Mouse (Mus musculus): ENCODE measurements at regions not wholly inside any gene's neighbourhood (a gene's known extent, or its start where the extent isn't known, plus 50 kb on each side); places are given as distances from the start of the nearest gene placed in this dataset.

GRCm38 (mm10) chr5:69877100-69877499, 285.0 kb upstream of the Gnpda2 start:
- Histone ChIP-seq H3K36me3 (no peaks in the 10 kb centered on the region), H3K4me2 (no peak overlapping the region), H3K9me3 (no peaks in the 10 kb centered on the region), H3K4me3 (no peak overlapping the region), H3K9ac (no peak overlapping the region), H3K27ac (no peak overlapping the region), H3K4me1 (replicated peaks) (no peaks in the 10 kb centered on the region), H3K27me3 (no peaks in the 10 kb centered on the region)
- no peak for ATAC-seq (ENCODE audit: low FRiP score)
- 57% methylated on average over 4 of the region's 4 CpGs for WGBS

GRCm38 (mm10) chr5:69863027-69863426, 270.9 kb upstream of the Gnpda2 start:
- H3K4me1 ChIP-seq (replicated peaks): no peaks in the 10 kb centered on the region
- no peak overlapping the region for H3K4me3 ChIP-seq
- H3K36me3 ChIP-seq: no peaks in the 10 kb centered on the region
- WGBS: 68% methylated on average over 3 of the region's 3 CpGs
- no peak for ATAC-seq (ENCODE audit: low FRiP score)
- H3K27ac ChIP-seq: no peak overlapping the region
- H3K27me3 ChIP-seq: no peaks in the 10 kb centered on the region
- no peaks in the 10 kb centered on the region for H3K9me3 ChIP-seq
- no peak overlapping the region for H3K4me2 ChIP-seq
- no peak overlapping the region for H3K9ac ChIP-seq

GRCm38 (mm10) chr5:69844809-69845208, 252.7 kb upstream of the Gnpda2 start:
- Histone ChIP-seq H3K9me3 (no peaks in the 10 kb centered on the region), H3K4me3 (no peak overlapping the region), H3K27ac (no peak overlapping the region), H3K4me2 (no peak overlapping the region), H3K27me3 (no peaks in the 10 kb centered on the region), H3K9ac (no peak overlapping the region), H3K36me3 (no peaks in the 10 kb centered on the region), H3K4me1 (replicated peaks) (no peaks in the 10 kb centered on the region)
- WGBS: 75% methylated on average over 1 of the region's 1 CpGs
- no peak for ATAC-seq (ENCODE audit: low FRiP score)

GRCm38 (mm10) chr5:69837947-69838710, 246.0 kb upstream of the Gnpda2 start:
- Histone ChIP-seq H3K4me3 (no peak overlapping the region), H3K4me2 (no peak overlapping the region), H3K36me3 (no peaks in the 10 kb centered on the region), H3K27me3 (no peaks in the 10 kb centered on the region), H3K27ac (no peak overlapping the region), H3K9ac (no peak overlapping the region), H3K4me1 (replicated peaks) (no peaks in the 10 kb centered on the region), H3K9me3 (no peaks in the 10 kb centered on the region)
- no peak for ATAC-seq (ENCODE audit: low FRiP score)
- WGBS: 55% methylated on average over 7 of the region's 7 CpGs

GRCm38 (mm10) chr5:69836356-69836755, 244.2 kb upstream of the Gnpda2 start:
- 90% methylated on average over 8 of the region's 8 CpGs for WGBS
- H3K4me2 ChIP-seq: no peak overlapping the region
- no peaks in the 10 kb centered on the region for H3K27me3 ChIP-seq
- no peak overlapping the region for H3K4me3 ChIP-seq
- H3K9me3 ChIP-seq: no peaks in the 10 kb centered on the region
- H3K9ac ChIP-seq: no peak overlapping the region
- no peak overlapping the region for H3K27ac ChIP-seq
- ATAC-seq (ENCODE audit: low FRiP score): no peak
- H3K36me3 ChIP-seq: no peaks in the 10 kb centered on the region
- H3K4me1 ChIP-seq (replicated peaks): no peaks in the 10 kb centered on the region

GRCm38 (mm10) chr5:69835162-69835561, 243.0 kb upstream of the Gnpda2 start:
- H3K27me3 ChIP-seq: no peaks in the 10 kb centered on the region

GRCm38 (mm10) chr5:69817778-69818177, 225.6 kb upstream of the Gnpda2 start:
- H3K36me3 ChIP-seq: no peaks in the 10 kb centered on the region
- no peaks in the 10 kb centered on the region for H3K27me3 ChIP-seq
- no peak overlapping the region for H3K4me3 ChIP-seq
- no peak overlapping the region for H3K4me2 ChIP-seq
- H3K9me3 ChIP-seq: no peaks in the 10 kb centered on the region
- no peak overlapping the region for H3K9ac ChIP-seq
- H3K4me1 ChIP-seq (replicated peaks): peaks cover 5% of the 10 kb centered on the region; the same call in 1 of the 2 replicates
- no peak overlapping the region for H3K27ac ChIP-seq
- 51% methylated on average over 4 of the region's 4 CpGs for WGBS
- ATAC-seq (ENCODE audit: low FRiP score): no peak

More at GRCm38 (mm10) chr5:69835162-69835561, 243.0 kb upstream of the Gnpda2 start:
- Histone ChIP-seq H3K9me3 (no peaks in the 10 kb centered on the region), H3K36me3 (no peaks in the 10 kb centered on the region), H3K4me1 (replicated peaks) (no peaks in the 10 kb centered on the region), H3K9ac (no peak overlapping the region), H3K4me3 (no peak overlapping the region), H3K4me2 (no peak overlapping the region), H3K27ac (no peak overlapping the region)
- no peak for ATAC-seq (ENCODE audit: low FRiP score)
- 67% methylated on average over 8 of the region's 8 CpGs for WGBS

GRCm38 (mm10) chr5:69817035-69817434, 224.9 kb upstream of the Gnpda2 start:
- H3K4me3 ChIP-seq: no peak overlapping the region
- H3K36me3 ChIP-seq: no peaks in the 10 kb centered on the region
- ATAC-seq (ENCODE audit: low FRiP score): no peak
- peaks cover 5% of the 10 kb centered on the region; the same call in 1 of the 2 replicates for H3K4me1 ChIP-seq (replicated peaks)
- H3K27me3 ChIP-seq: no peaks in the 10 kb centered on the region
- no peaks in the 10 kb centered on the region for H3K9me3 ChIP-seq
- H3K4me2 ChIP-seq: no peak overlapping the region
- no peak overlapping the region for H3K27ac ChIP-seq
- H3K9ac ChIP-seq: no peak overlapping the region
- 46% methylated on average over 5 of the region's 5 CpGs for WGBS

GRCm38 (mm10) chr5:69815356-69815755, 223.2 kb upstream of the Gnpda2 start:
- no peak overlapping the region for H3K4me3 ChIP-seq
- H3K9me3 ChIP-seq: no peaks in the 10 kb centered on the region
- 0 out of 2 replicates have a peak, but pooled peaks have one; percentile 59 for ATAC-seq (ENCODE audit: low FRiP score)
- H3K4me2 ChIP-seq: no peak overlapping the region
- no peaks in the 10 kb centered on the region for H3K27me3 ChIP-seq
- no peak overlapping the region for H3K9ac ChIP-seq
- no peak overlapping the region for H3K27ac ChIP-seq
- H3K4me1 ChIP-seq (replicated peaks): peaks cover 5% of the 10 kb centered on the region; the same call in 1 of the 2 replicates
- no peaks in the 10 kb centered on the region for H3K36me3 ChIP-seq
- 3% methylated on average over 1 of the region's 1 CpGs for WGBS

- Histone ChIP-seq H3K36me3 (no peaks in the 10 kb centered on the region), H3K27me3 (no peaks in the 10 kb centered on the region), H3K9me3 (no peaks in the 10 kb centered on the region), H3K4me2 (no peak overlapping the region), H3K4me3 (no peak overlapping the region), H3K27ac (no peak overlapping the region), H3K4me1 (replicated peaks) (no peaks in the 10 kb centered on the region; the same call in 1 of the 2 replicates), H3K9ac (no peak overlapping the region)
- 59% methylated on average over 4 of the region's 4 CpGs for WGBS
- no peak for ATAC-seq (ENCODE audit: low FRiP score)
These were observed 210.5 kb upstream of the Gnpda2 start for GRCm38 (mm10) chr5:69802612-69803011.

- Histone ChIP-seq H3K27ac (no peak overlapping the region), H3K9ac (no peak overlapping the region), H3K4me1 (replicated peaks) (no peaks in the 10 kb centered on the region; the same call in 1 of the 2 replicates), H3K36me3 (no peaks in the 10 kb centered on the region), H3K27me3 (no peaks in the 10 kb centered on the region), H3K4me2 (no peak overlapping the region), H3K4me3 (no peak overlapping the region), H3K9me3 (no peaks in the 10 kb centered on the region)
- WGBS: 84% methylated on average over 3 of the region's 3 CpGs
- ATAC-seq (ENCODE audit: low FRiP score): no peak
These were observed 210.0 kb upstream of the Gnpda2 start for GRCm38 (mm10) chr5:69802101-69802500.

GRCm38 (mm10) chr5:69795316-69795715, 203.2 kb upstream of the Gnpda2 start:
- Histone ChIP-seq H3K27me3 (no peaks in the 10 kb centered on the region), H3K27ac (no peak overlapping the region), H3K9me3 (no peaks in the 10 kb centered on the region), H3K36me3 (no peaks in the 10 kb centered on the region), H3K4me1 (replicated peaks) (no peaks in the 10 kb centered on the region), H3K9ac (no peak overlapping the region), H3K4me3 (no peak overlapping the region), H3K4me2 (no peak overlapping the region)
- WGBS: 69% methylated on average over 3 of the region's 3 CpGs
- no peak for ATAC-seq (ENCODE audit: low FRiP score)

GRCm38 (mm10) chr5:69794641-69795040, 202.5 kb upstream of the Gnpda2 start:
- no peaks in the 10 kb centered on the region for H3K36me3 ChIP-seq
- WGBS: 41% methylated on average over 2 of the region's 2 CpGs

More at GRCm38 (mm10) chr5:69794641-69795040, 202.5 kb upstream of the Gnpda2 start:
- H3K9me3 ChIP-seq: no peaks in the 10 kb centered on the region
- H3K27me3 ChIP-seq: no peaks in the 10 kb centered on the region
- H3K4me3 ChIP-seq: no peak overlapping the region
- H3K4me2 ChIP-seq: no peak overlapping the region
- H3K27ac ChIP-seq: no peak overlapping the region
- no peak overlapping the region for H3K9ac ChIP-seq
- no peaks in the 10 kb centered on the region for H3K4me1 ChIP-seq (replicated peaks)
- ATAC-seq (ENCODE audit: low FRiP score): no peak
